Mouse (Mus musculus): ENCODE measurements around the gene Actn4. TPM values are rescaled to one million over a fixed set of nuclear protein-coding genes. Genes with fewer than 3 reads are reported as not detected.
A peak's percentile ranks its signal among the peaks of the same experiment; 100 is the strongest.

Gene Actn4
- polyA plus RNA-seq, 1 experiment, result 129 TPM

DNA sequence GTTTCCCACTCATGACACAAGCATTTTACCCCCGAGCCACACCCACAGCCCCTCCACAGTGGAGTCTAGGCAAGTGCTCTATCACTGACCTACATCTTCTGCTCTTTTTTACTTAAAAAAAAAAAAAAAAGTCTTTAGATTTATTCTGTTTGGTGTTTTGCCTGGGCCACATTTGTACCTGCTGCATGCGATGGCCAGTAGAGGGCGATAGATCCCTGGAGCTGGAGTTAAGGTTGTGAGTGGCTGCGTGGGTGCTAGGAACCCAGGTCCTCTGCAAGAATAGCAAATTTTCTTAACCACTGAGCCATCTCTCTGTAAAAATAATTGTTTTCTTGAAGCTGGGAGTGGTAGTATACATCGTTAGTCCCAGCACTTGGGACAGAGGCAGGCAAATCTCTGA is 29.5 kb upstream of the Actn4 start:
- TF ChIP-seq POLR2A (IDR thresholded peaks at IDR 0.05; ENCODE audit: borderline replicate concordance, insufficient read depth, low read length), result no peak
- no peak for TF ChIP-seq CTCF (IDR thresholded peaks at IDR 0.05; ENCODE audit: borderline replicate concordance, insufficient read depth, low read depth, low read length)
- Histone ChIP-seq H3K4me3 (replicated peaks; ENCODE audit: insufficient read depth, low read depth, low read length) (no peak overlapping the region), H3K27ac (ENCODE audit: insufficient read depth, low read length) (no peak overlapping the region), H3K4me1 (ENCODE audit: control insufficient read depth, insufficient read depth, low read length) (no peaks in the 10 kb centered on the region), H3K27me3 (ENCODE audit: control insufficient read depth, insufficient read depth, low read length) (no peaks in the 10 kb centered on the region)
- 64% methylated on average over 5 of the region's 5 CpGs for WGBS
- no peak for DNase-seq

DNA sequence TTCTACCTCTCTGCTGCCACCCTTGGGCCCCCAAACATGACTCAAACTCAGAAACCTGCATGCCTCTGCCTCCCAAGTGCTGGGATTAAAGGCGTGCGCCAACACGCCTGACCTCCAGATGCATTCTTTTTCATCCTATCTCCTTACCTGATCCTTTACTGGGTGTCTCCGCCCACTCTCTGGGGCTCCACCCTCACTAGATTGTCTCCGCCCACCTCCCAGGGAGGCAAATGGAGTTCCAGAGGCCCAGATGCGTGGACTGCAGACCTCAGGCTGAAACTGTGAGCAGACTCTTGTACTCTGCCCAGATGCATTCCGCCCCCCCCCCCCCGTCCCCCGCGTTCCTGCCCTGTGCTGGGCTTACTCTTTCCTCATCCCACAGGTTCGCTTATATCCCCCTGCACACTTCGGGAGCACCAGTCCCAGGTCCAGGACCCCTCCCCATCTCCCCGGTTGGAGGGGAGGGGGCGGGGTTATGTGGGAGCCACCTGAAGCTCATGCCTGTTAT is 28.7 kb upstream of the Actn4 start:
- DNase-seq, result no peak
- H3K4me3 ChIP-seq (replicated peaks; ENCODE audit: insufficient read depth, low read depth, low read length), result no peak overlapping the region
- H3K27ac ChIP-seq (ENCODE audit: insufficient read depth, low read length), result no peak overlapping the region
- no peak for TF ChIP-seq POLR2A (IDR thresholded peaks at IDR 0.05; ENCODE audit: borderline replicate concordance, insufficient read depth, low read length)
- TF ChIP-seq CTCF (IDR thresholded peaks at IDR 0.05; ENCODE audit: borderline replicate concordance, insufficient read depth, low read depth, low read length), result no peak
- H3K4me1 ChIP-seq (ENCODE audit: control insufficient read depth, insufficient read depth, low read length), result no peaks in the 10 kb centered on the region
- no peaks in the 10 kb centered on the region for H3K27me3 ChIP-seq (ENCODE audit: control insufficient read depth, insufficient read depth, low read length)
- WGBS, result 55% methylated on average over 13 of the region's 14 CpGs

DNA sequence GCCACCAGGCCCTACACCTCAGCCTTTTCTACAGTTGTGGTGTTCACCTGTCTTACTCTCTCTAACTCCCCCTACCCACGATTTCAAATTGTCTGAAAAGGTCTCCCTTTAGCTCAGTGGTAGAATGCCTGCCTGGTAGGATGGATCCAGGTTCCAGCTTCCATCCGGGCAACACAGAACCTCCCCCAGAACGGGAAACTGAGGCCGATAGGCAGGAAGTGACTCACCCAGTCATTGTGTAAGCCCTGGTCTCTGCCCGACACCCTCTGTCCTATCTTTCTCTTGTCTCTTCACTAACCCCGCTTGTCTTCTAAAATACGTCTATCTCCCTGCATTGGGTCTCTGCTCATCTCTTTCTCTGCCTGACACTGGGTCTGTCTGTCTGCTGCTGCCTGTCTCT is 23.1 kb upstream of the Actn4 start:
- Histone ChIP-seq H3K4me1 (ENCODE audit: control insufficient read depth, insufficient read depth, low read length) (0 out of 2 replicates have a peak, but pooled peaks cover 7% of the 10 kb centered on the region), H3K4me3 (replicated peaks; ENCODE audit: insufficient read depth, low read depth, low read length) (no peak overlapping the region), H3K27me3 (ENCODE audit: control insufficient read depth, insufficient read depth, low read length) (no peaks in the 10 kb centered on the region), H3K27ac (ENCODE audit: insufficient read depth, low read length) (no peak overlapping the region)
- 87% methylated on average over 7 of the region's 7 CpGs for WGBS
- no peak for DNase-seq
- TF ChIP-seq POLR2A (IDR thresholded peaks at IDR 0.05; ENCODE audit: borderline replicate concordance, insufficient read depth, low read length) (no peak), CTCF (IDR thresholded peaks at IDR 0.05; ENCODE audit: borderline replicate concordance, insufficient read depth, low read depth, low read length) (no peak)

DNA sequence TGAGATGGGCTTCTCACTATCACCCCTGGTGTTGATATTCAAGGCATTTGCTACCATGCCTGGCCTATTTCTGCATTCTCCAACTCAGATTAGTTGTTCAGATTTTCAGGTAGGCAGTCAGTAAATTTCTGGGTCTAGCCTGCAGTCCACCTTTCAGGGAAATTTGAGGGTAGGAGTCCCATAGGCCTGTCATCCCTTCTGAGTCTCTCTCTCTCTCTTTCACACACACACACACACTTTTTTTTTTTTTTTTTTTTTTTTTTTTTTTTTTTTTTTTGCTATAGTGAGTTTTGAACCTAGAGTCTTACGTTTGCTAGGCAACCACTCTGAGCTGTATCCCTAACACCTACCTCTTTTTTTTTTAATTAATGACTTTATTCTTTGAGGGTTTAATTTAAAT is 22.3 kb upstream of the Actn4 start:
- Histone ChIP-seq H3K4me3 (replicated peaks; ENCODE audit: insufficient read depth, low read depth, low read length) (no peak overlapping the region), H3K4me1 (ENCODE audit: control insufficient read depth, insufficient read depth, low read length) (0 out of 2 replicates have a peak, but pooled peaks cover 8% of the 10 kb centered on the region), H3K27ac (ENCODE audit: insufficient read depth, low read length) (no peak overlapping the region), H3K27me3 (ENCODE audit: control insufficient read depth, insufficient read depth, low read length) (no peaks in the 10 kb centered on the region)
- DNase-seq, result no peak
- TF ChIP-seq POLR2A (IDR thresholded peaks at IDR 0.05; ENCODE audit: borderline replicate concordance, insufficient read depth, low read length) (no peak), CTCF (IDR thresholded peaks at IDR 0.05; ENCODE audit: borderline replicate concordance, insufficient read depth, low read depth, low read length) (no peak)
- WGBS, result 100% methylated on average over 1 of the region's 1 CpGs

GRCm38 (mm10) chr7:28983849-28984248 is 21.7 kb upstream of the Actn4 start:
- H3K4me3 ChIP-seq (replicated peaks; ENCODE audit: insufficient read depth, low read depth, low read length), result no peak overlapping the region
- TF ChIP-seq CTCF (IDR thresholded peaks at IDR 0.05; ENCODE audit: borderline replicate concordance, insufficient read depth, low read depth, low read length), result no peak
- TF ChIP-seq POLR2A (IDR thresholded peaks at IDR 0.05; ENCODE audit: borderline replicate concordance, insufficient read depth, low read length), result no peak
- 65% methylated on average over 4 of the region's 4 CpGs for WGBS
- no peak overlapping the region for H3K27ac ChIP-seq (ENCODE audit: insufficient read depth, low read length)
- H3K27me3 ChIP-seq (ENCODE audit: control insufficient read depth, insufficient read depth, low read length), result no peaks in the 10 kb centered on the region
- DNase-seq, result no peak
- H3K4me1 ChIP-seq (ENCODE audit: control insufficient read depth, insufficient read depth, low read length), result 0 out of 2 replicates have a peak, but pooled peaks cover 8% of the 10 kb centered on the region

DNA sequence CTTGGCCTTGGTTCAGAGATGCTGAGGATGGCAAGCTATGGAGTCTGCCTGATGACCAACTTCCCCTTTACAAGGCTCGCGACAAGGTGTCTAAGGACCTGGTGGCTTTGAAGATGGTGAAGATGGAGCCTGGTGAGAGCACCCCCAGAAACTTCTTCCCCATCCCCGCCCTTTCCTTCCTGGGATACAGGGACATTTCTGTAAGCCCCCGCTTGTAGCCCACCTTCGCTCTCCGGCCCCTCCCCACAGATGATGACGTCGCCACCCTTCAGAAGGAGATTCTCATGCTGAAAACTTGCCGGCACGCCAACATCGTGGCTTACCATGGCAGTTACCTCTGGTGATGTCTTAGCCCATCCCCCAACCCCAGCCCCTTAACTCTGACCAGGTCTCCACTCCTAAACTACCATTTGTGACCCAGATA is 21.0 kb upstream of the Actn4 start:
- 0 out of 2 replicates have a peak, but pooled peaks cover 8% of the 10 kb centered on the region for H3K4me1 ChIP-seq (ENCODE audit: control insufficient read depth, insufficient read depth, low read length)
- H3K4me3 ChIP-seq (replicated peaks; ENCODE audit: insufficient read depth, low read depth, low read length), result no peak overlapping the region
- H3K27ac ChIP-seq (ENCODE audit: insufficient read depth, low read length), result no peak overlapping the region
- TF ChIP-seq CTCF (IDR thresholded peaks at IDR 0.05; ENCODE audit: borderline replicate concordance, insufficient read depth, low read depth, low read length) (no peak), POLR2A (IDR thresholded peaks at IDR 0.05; ENCODE audit: borderline replicate concordance, insufficient read depth, low read length) (no peak)
- 69% methylated on average over 11 of the region's 11 CpGs for WGBS
- no peak for DNase-seq
- H3K27me3 ChIP-seq (ENCODE audit: control insufficient read depth, insufficient read depth, low read length), result no peaks in the 10 kb centered on the region

- peak in 1 of 2 experiments; percentile 37 for DNase-seq
- TF ChIP-seq POLR2A (IDR thresholded peaks at IDR 0.05; ENCODE audit: borderline replicate concordance, insufficient read depth, low read length), result no peak
- no peak for TF ChIP-seq CTCF (IDR thresholded peaks at IDR 0.05; ENCODE audit: borderline replicate concordance, insufficient read depth, low read depth, low read length)
These were observed 20.3 kb upstream of the Actn4 start for GRCm38 (mm10) chr7:28982274-28983013.

More at GRCm38 (mm10) chr7:28982274-28983013, 20.3 kb upstream of the Actn4 start:
- H3K4me3 ChIP-seq (replicated peaks; ENCODE audit: insufficient read depth, low read depth, low read length), result peak overlapping the region; percentile 62
- H3K4me1 ChIP-seq (ENCODE audit: control insufficient read depth, insufficient read depth, low read length), result 0 out of 2 replicates have a peak, but pooled peaks cover 8% of the 10 kb centered on the region
- WGBS, result 16% methylated on average over 19 of the region's 19 CpGs
- no peaks in the 10 kb centered on the region for H3K27me3 ChIP-seq (ENCODE audit: control insufficient read depth, insufficient read depth, low read length)
- no peak overlapping the region for H3K27ac ChIP-seq (ENCODE audit: insufficient read depth, low read length)

Data from cerebellum, adult 2 months (tissue).